Mouse (Mus musculus) forelimb bud, embryonic 11.5 days (tissue): Measurements from ENCODE around the gene Zfp287.

ENCODE experiments used
- DNase-seq: peaks from one replicate; pipeline ENCODE4 v3.0.0-alpha.2; 2012; ENCODE audit warnings: low read depth, low spot score

The Zfp287 gene

DNA sequence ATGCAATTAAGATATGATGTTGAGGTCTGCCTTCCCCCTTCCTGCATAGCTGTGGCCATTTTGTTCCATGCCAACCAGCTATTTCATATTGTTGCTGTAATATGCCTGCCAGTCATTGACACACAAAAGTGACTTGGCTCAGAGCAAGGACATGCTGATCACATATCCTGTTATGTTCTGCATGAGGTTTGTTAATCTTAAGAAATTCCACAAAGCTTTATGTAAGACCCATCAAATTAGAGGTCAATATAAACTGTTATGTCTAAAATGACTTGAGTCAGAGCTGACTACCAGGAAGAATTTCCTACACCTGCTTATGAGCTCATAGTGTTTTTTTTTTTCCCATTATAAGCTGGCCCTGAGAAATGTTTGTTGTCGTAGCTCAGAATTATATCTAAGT lies 30.5 kb downstream of the Zfp287 start:
- no peak for DNase-seq

DNA sequence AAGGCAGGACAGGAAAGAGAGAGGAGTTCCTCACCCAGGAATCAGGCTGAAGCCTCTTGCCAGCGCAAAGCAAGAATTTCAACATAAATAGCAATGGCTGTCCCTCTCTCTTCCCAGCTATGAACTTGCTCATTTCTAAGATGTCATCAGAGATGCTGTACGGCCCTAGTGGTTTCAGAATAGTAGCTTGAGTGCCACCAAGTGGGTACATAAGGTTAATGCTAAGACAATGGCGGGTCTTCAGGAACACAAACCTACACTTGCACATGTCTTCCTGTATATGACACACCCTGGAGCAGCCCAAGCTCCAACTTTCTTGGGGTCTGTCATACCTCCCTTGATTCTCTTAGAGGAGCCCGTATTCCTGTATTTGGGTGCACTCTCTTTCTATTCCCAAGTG lies 32.0 kb downstream of the Zfp287 start:
- DNase-seq, result no peak

DNA sequence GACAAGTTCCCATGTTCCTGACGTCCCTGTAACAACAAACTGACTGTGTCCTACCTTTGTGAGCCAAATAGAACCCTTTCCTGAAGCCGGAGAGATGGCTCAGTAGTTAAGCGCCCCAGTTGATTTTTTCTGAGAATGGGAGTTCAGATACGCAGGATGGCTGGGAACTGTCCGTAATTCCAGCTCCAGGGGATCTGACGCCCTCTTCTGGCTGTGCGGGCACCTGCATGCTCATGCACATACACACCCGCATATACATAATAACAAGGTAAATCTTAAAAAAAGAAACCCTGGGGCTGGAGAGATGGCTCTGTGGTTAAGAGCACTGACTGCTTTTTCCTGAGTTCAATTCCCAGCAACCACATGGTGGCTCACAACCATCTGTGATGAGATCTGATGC lies 36.6 kb downstream of the Zfp287 start:
- no peak for DNase-seq

DNA sequence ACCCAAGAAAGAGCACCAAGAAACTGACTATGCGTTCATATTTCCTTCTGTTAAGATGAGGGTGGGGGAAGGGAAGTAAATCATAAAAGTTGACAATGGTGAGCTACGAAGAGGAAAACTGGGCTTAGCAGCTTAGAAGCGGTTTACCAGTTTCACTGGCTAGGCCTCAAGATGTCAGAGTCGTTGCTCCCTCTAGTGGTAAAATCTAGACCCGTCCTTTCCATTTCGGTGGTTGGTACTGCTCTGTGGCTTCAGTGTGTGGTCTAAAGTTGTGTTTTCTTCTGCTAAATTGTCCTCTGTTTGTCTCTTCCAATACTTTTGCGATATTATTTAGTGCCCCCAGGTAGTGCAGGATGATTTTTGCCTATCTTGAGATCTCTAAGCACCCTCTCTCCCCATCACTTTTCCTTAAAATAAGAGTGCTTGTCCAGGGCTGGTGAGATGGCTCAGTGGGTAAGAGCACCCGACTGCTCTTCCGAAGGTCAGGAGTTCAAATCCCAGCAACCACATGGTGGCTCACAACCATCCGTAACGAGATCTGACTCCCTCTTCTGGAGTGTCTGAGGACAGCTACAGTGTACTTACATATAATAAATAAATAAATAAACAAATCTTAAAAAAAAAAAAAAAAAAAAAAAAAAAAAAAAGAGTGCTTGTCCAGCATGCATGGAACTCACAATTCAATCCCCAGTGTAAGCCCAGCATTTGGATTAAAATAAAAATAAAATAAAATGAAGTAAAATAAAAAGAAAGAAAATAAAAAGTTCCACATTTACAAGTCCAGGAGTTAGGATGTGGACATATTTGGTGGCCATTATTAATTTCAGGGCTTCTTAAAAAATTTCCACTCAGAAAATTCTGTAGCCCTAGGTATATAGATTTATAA lies 38.2 kb downstream of the Zfp287 start:
- DNase-seq, result peak; percentile 86

DNA sequence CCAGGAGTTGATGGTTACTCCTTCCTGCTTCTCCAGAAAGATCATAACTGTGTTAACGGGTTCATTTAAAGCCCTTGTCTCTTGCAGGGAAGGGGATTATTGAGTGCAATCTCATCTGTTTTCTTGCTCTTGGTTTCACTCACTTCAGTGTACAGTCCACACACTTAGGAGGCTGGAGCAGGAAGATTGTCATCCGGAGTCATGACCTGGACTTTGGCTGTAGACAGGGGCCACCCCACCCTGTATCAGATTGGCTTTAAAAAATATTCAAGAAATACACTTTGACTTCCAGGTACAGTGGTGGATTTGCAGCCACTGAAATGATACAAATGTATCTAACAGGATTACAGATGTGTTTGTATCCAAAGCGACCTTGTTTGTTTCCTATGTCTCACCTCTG lies 40.1 kb downstream of the Zfp287 start:
- DNase-seq, result no peak

DNA sequence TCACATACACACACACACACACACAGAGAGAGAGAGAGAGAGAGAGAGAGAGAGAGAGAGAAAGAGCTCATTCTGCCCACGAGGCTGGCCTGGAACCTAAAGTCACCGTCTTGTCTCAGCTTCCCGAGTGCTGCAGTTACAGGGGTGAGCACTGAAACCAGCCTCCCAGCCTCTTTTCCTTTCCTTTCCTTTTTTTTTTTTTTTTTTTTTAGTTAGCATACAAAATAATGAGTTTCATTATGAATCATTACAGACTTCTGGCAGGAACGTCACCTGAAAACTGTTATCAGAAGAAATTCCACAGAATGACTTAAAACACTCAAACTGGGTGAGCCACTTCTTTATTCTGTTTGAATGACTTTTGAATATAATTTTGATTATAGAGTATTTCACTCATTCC lies 51.8 kb downstream of the Zfp287 start:
- DNase-seq, result no peak

DNA sequence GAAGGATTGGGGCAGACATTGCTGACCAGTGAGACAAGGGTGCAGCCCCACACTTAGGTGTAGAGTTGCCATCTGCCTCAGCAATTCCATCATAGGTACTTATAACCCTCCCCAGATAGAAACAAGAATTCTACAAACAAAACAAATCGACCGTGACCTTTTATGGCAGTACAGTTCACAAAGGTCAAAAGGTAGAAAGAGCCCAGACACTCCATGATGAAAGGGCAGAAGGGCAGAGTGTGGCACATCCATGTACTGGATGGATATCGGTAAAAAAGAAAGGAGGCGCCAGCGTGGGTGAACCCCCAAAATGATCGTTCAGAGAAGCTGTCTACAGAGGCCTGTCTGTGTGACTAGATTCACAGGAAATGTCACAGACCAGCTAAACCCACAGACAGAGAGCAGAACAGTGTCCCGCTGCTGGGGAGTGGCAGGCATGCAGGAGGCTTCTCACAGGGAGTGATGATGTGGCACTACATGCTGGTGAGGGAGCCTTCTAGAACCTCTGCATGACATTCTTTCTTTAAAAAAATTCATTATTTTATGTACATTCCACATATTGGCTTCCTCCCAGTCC lies 52.8 kb downstream of the Zfp287 start:
- no peak for DNase-seq

DNA sequence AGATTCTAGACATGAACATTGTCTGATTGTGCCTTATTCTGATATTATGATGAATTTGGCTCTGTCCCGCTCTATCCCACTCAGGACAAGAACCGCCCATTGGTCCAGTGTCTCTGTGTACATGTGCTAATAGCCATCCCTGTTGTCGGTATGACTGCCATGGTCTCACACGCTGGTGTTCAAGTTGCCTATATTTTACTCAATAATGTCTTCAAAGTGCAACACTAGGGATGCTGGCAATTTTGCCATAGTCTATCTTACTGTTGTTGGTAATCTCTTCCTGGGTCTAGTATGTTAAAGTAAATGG lies 55.5 kb downstream of the Zfp287 start:
- DNase-seq, result no peak

DNA sequence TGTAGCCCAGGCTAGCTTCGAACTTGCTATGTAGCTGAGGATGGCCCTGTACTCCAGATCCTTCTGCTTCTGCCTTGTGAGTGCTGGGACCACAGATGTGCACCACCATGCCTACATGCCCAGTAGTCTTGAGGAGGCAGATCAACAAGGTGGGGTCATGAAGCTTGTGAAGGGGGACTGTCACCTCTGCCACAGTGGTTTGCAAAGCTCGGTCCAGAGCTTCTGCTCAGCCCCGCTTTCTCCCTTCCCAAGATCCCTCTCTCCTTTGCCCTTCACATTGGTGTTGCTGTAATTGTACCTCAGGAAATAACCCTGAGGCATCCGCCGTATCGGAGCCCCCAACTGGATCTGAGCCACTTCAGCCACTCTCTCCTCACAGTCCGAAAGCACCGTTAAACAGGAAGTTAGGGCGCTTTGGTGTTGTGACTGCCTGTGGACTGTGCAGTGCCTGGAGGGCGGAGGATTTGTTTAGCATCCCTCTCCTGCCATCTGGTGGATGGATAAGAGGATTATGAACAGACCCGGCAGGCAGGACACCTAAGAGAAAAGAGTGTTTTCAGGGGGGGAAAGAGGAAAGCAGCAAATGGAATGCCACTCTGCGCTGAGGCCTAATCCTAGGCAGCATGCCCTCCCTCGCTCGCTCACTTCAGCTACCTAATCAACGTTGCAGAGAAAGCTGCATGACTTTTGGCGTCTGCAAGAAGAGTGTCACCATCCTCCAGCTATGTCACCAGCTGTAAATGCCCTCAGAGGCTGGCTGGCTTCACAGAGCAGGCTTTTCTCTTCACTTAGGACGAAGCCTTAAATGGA lies 56.0 kb downstream of the Zfp287 start:
- peak; percentile 88 for DNase-seq

DNA sequence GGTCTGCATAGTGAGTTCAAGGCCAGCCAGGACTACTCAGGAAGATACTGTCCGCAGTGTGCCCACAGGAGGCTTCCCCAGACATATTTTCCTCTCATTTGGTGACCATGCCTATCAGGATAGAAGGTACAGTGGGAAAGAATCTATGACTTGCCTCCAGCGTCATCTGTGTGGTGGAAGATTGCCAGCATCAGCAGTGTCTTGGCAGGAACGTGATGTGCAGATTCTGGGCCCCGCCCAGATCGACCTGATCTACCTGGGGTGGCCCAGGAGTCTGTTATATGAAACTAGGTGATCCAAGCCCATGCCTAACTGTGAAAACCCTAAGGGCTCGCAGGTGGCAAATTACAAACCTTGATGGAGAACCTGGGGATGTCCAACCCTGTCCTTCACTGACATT lies 61.7 kb downstream of the Zfp287 start:
- no peak for DNase-seq

DNA sequence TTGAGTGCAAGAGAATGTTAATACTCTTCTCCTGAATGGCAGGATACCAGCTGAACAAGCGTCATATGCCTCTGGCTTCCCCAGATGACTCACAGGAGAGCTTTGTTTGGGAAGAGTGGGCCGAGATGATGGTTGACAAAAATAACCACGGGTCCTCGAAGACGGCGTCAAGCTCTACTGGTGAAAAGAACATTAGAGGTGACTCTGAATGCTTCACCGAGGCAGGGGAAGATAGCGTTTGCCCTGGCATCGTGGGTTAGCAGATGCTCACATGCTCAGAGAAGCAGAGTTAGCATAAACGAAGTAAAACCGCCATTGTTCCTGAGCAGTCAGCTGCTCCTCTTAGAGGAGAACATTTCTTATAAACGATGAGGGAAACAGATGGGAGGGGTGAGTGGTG lies 62.2 kb downstream of the Zfp287 start:
- DNase-seq, result no peak

DNA sequence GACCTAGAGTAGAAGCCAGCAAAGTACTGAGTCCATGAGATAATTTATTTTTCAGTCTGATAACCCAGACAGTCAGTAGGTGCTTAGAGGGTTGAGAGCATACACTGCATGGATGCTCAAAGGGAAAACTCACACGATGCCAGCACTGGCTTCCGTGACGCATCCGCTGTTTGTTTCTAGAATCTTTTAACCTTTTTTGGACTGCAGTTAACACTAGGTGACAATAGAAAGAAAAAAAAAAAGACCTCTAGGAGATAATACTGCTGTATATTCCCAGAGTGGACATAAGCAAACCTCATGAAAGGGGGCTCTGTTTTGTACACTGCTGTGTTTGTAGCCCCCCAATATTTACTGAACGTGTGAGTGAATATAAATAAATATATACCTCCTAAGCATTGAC lies 62.7 kb downstream of the Zfp287 start:
- no peak for DNase-seq

DNA sequence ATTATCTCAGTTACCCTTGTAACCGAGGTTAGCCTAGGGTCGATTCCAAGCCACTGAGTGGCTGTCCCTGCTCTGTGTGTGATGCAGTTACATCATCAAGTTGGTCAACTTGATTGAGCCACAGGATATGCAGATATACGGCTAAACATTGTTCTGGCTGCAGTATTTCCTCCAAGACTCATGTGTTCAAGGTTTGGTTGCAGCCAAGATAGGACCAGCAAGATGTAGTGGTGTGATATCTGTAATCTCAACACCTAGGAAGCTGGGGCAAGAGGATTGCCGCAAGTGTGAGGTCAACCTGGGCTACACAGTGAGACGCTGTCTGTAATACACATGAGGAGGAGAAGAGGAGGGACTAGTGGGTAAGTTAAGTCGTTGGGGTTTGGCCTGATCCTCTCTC lies 67.5 kb downstream of the Zfp287 start:
- DNase-seq, result no peak

DNA sequence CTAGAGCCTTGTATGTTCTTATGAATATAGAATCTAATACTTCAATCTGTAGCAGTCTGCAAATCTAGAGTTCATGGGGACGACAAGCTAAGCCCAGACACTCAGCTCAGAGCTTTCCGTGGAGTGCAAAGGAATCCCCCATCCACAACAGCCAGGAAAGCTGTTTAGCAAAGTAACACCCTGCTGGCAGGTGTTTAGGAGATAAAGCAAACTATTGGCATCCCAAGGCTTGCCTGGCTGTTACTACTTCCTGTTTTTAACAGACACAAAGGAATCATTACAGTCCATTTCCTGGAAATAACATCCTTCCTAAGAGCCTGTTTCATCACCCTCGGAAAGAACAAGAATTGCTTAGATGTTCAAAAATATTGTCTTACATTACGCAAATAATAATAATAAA lies 70.8 kb downstream of the Zfp287 start:
- DNase-seq, result no peak

DNA sequence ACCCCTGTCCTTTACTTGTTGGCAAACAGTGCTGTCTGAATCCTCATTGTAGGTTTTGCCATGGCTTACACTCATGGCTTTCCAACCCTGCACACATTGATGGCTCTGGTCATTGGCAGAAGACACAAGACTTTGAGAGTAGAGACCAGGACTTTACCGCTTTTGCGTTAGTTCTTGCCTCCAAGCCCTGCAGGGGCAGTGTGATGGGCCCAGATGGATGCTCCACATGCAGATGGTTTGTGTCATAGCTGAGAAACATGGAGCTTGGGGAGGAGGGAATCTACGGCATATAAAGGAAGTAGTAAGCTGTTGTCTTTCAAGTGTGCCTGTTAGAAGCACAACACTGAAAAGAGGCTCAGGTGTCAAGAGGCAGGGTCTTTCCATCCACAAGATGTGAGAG lies 79.6 kb downstream of the Zfp287 start:
- no peak for DNase-seq

DNA sequence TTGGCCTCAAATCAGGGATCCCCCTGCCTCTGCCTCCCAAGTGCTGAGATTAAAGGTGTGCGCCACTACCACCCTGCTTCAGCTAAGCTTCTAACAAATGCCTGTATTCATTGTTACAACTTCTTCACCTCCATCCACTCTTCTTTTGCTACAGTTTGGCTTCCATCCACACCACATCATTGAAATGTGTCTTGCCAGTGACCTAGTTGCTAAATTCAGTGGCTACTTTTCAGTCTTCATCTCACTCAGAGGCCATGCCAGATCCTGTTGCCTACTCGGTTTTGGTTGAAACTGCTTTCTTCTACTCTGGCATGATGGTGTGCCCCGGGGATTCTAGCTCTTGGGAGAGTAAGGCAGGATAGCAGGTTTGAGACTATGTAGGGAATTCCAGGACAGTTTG lies 80.1 kb downstream of the Zfp287 start:
- no peak for DNase-seq
